Comparison of ENCODE assay signal across 26 mouse cellular contexts in genomic region chr9:102542540-102542939, GRCm38 (mm10). TPM values are rescaled to one million over a fixed set of nuclear protein-coding genes. Genes with fewer than 3 reads are reported as not detected.
DNase-seq lines count a peak whose midpoint lies in the region; ATAC-seq and TF ChIP-seq lines count a peak whose summit lies in the region.
"Had no signal": no experiment of that assay in that cellular context is flagged by ENCODE, and none has a peak within 500 bp of the region (broad histone marks: within the 10 kb centered on the region; RNA-seq: fewer than 3 reads in every experiment).

No protein-coding gene starts in this region.

- dilution Hi-C loops in CH12.LX (cut with MboI; ENCODE audit: extremely low pct_ligation_motif_present, extremely low pct_unique_long_range_greater_than_20kb, low sequenced_read_pairs) = no loop called here

- H3K4me2 ChIP-seq in hindbrain, embryonic 13.5 days = no peak overlapping the region
- H3K4me2 ChIP-seq in CH12.LX (ENCODE audit: insufficient read depth, low read depth, poor library complexity, severe bottlenecking) = no peak overlapping the region
- H3K4me2 ChIP-seq: forebrain, embryonic 13.5 days; heart, embryonic 15.5 days; lung, embryonic 14.5 days; neural tube, embryonic 13.5 days had no signal

- no peak for TF ChIP-seq RAD21 in CH12.LX (IDR thresholded peaks at IDR 0.05; ENCODE audit: low read depth, low read length)

- in situ Hi-C loops in CH12.LX (cut with MboI; ENCODE audit: low pct_ligation_motif_present, low pct_unique_long_range_greater_than_20kb, low sequenced_read_pairs) = loop anchor here (25.0 kb wide), 1 partner anchor 1230 kb away; no protein-coding TSS in a partner anchor

- H3K36me3 ChIP-seq in hindbrain, embryonic 10.5 days = no peaks in the 10 kb centered on the region
- no peaks in the 10 kb centered on the region for H3K36me3 ChIP-seq in hindbrain, embryonic 13.5 days
- no peaks in the 10 kb centered on the region for H3K36me3 ChIP-seq in CH12.LX (replicated peaks in 1 of 2; ENCODE audit: control insufficient read depth in 1 of 2, insufficient read depth in 1 of 2, low read length in 1 of 2)
- H3K36me3 ChIP-seq in limb, embryonic 10.5 days = no peaks in the 10 kb centered on the region
- H3K36me3 ChIP-seq: heart, embryonic 10.5 days; heart, embryonic 15.5 days; neural tube, embryonic 13.5 days had no signal

- intact Hi-C loops in heart, postnatal 14 days (cut with DNase I) = loop anchor here (10.0 kb wide), 2 partner anchors 278 to 1228 kb away; no protein-coding TSS in a partner anchor

- no peak for TF ChIP-seq POLR2A in CH12.LX (IDR thresholded peaks at IDR 0.05; ENCODE audit: low read depth, low read length)

- TF ChIP-seq EP300 in CH12.LX (IDR thresholded peaks at IDR 0.05; ENCODE audit: low read length) = no peak

- no peak for TF ChIP-seq CTCF in CH12.LX (conservative IDR thresholded peaks at IDR 0.05 in 1 of 2, IDR thresholded peaks at IDR 0.05 in 1 of 2; ENCODE audit: low read depth in 2 of 2, low read length in 2 of 2)

- no peaks in the 10 kb centered on the region for H3K9me3 ChIP-seq in hindbrain, embryonic 10.5 days
- no peaks in the 10 kb centered on the region for H3K9me3 ChIP-seq in hindbrain, embryonic 13.5 days
- peaks cover 21% of the 10 kb centered on the region for H3K9me3 ChIP-seq in CH12.LX (replicated peaks; ENCODE audit: low read length)
- H3K9me3 ChIP-seq in limb, embryonic 10.5 days (replicated peaks) = no peaks in the 10 kb centered on the region
- H3K9me3 ChIP-seq: forebrain, embryonic 13.5 days; heart, embryonic 10.5 days; heart, embryonic 15.5 days; neural tube, embryonic 13.5 days had no signal

- H3K9ac ChIP-seq in hindbrain, embryonic 13.5 days = no peak overlapping the region
- H3K9ac ChIP-seq in CH12.LX (ENCODE audit: insufficient read depth, low read depth) = no peak overlapping the region
- H3K9ac ChIP-seq: forebrain, embryonic 13.5 days; heart, embryonic 15.5 days; liver, embryonic 14.5 days; lung, embryonic 14.5 days; neural tube, embryonic 13.5 days had no signal

- no peak overlapping the region for H3K4me3 ChIP-seq in hindbrain, embryonic 10.5 days
- H3K4me3 ChIP-seq in hindbrain, embryonic 13.5 days = no peak overlapping the region
- no peak overlapping the region for H3K4me3 ChIP-seq in CH12.LX (replicated peaks in 1 of 3; ENCODE audit: low read depth in 2 of 3, low read length in 2 of 3, poor library complexity in 1 of 3)
- no peak overlapping the region for H3K4me3 ChIP-seq in limb, embryonic 10.5 days
- H3K4me3 ChIP-seq: forebrain, embryonic 13.5 days; heart, embryonic 10.5 days; heart, embryonic 15.5 days; neural tube, embryonic 13.5 days had no signal

- peaks cover 53% of the 10 kb centered on the region for H3K4me1 ChIP-seq in hindbrain, embryonic 10.5 days (replicated peaks)
- peaks cover 42% of the 10 kb centered on the region for H3K4me1 ChIP-seq in hindbrain, embryonic 13.5 days (replicated peaks)
- H3K4me1 ChIP-seq in CH12.LX (ENCODE audit: control insufficient read depth in 1 of 2, insufficient read depth in 2 of 2) = peaks cover 2 to 27% of the 10 kb centered on the region in 2 experiments; a peak in 3 of 4 replicates
- peaks cover 29% of the 10 kb centered on the region for H3K4me1 ChIP-seq in limb, embryonic 10.5 days

- no peak for ATAC-seq in hindbrain, embryonic 13.5 days (ENCODE audit: low FRiP score)
- ATAC-seq: forebrain, embryonic 13.5 days; intestine, postnatal 0 days; Patski had no signal

- WGBS in hindbrain, embryonic 10.5 days = 76% methylated on average over 8 of the region's 8 CpGs
- WGBS in hindbrain, embryonic 13.5 days = 69% methylated on average over 8 of the region's 8 CpGs
- 85% methylated on average over 8 of the region's 8 CpGs for WGBS in limb, embryonic 10.5 days

- H3K79me2 ChIP-seq in CH12.LX (replicated peaks; ENCODE audit: control insufficient read depth, extremely low read depth, insufficient read depth, poor library complexity, severe bottlenecking) = no peaks in the 10 kb centered on the region

- 0 out of 2 replicates have a peak overlapping the region, but pooled peaks have one; percentile 23 for H3K27ac ChIP-seq in hindbrain, embryonic 10.5 days
- no peak overlapping the region for H3K27ac ChIP-seq in hindbrain, embryonic 13.5 days
- no peak overlapping the region for H3K27ac ChIP-seq in CH12.LX (ENCODE audit: insufficient read depth, low read depth)
- H3K27ac ChIP-seq in limb, embryonic 10.5 days = 0 out of 2 replicates have a peak overlapping the region, but pooled peaks have one; percentile 19
- H3K27ac ChIP-seq: forebrain, embryonic 13.5 days; heart, embryonic 10.5 days; heart, embryonic 15.5 days; liver, embryonic 14.5 days; neural tube, embryonic 13.5 days had no signal

- peaks cover 50% of the 10 kb centered on the region for H3K27me3 ChIP-seq in hindbrain, embryonic 10.5 days (ENCODE audit: insufficient read depth, poor library complexity, severe bottlenecking)
- peaks cover 20% of the 10 kb centered on the region for H3K27me3 ChIP-seq in hindbrain, embryonic 13.5 days
- peaks cover 37% of the 10 kb centered on the region for H3K27me3 ChIP-seq in CH12.LX (replicated peaks)
- H3K27me3 ChIP-seq in limb, embryonic 10.5 days (ENCODE audit: low read depth, poor library complexity, severe bottlenecking) = peaks cover 91% of the 10 kb centered on the region

- DNase-seq in hindbrain, embryonic 10.5 days (ENCODE audit: low spot score) = no peak
- DNase-seq in CH12.LX (ENCODE audit: extremely low read depth) = peak; percentile 15
- DNase-seq in limb, embryonic 10.5 days (ENCODE audit: low spot score) = no peak
- DNase-seq in natural killer cell, adult 2 months (ENCODE audit: low spot score in 2 of 2) = peak; percentile 62 to 66
- no peak for DNase-seq in lung, adult 18-20 months
- no peak for DNase-seq in heart, postnatal 14 days
- DNase-seq: adrenal gland, postnatal 36 days; cerebellum, adult 18-20 months; gastrocnemius, postnatal 14 days; heart, postnatal 4 days; kidney, adult 9 months; kidney, postnatal 10 days; layer of hippocampus, postnatal 36 days; liver; lung, embryonic 14.5 days; midbrain, embryonic 14.5 days; thymus, postnatal 4 days had no signal

TF ChIP-seq in CH12.LX, 34 proteins besides CTCF, POLR2A, EP300 and RAD21:
- TF ChIP-seq ETS1 (conservative IDR thresholded peaks at IDR 0.05; ENCODE audit: low read depth, low read length) = peak; percentile 52; the same call in 1 of the 2 replicates
- TF ChIP-seq KAT2A (IDR thresholded peaks at IDR 0.05; ENCODE audit: insufficient replicate concordance, low read length) = no peak
- TF ChIP-seq MAX (IDR thresholded peaks at IDR 0.05; ENCODE audit: low read length) = peak; percentile 14; the same call in 1 of the 2 replicates

RNA-seq across cellular contexts. Expression of gene Ky, which starts 37.0 kb away (rescaled TPM):
- polyA plus RNA-seq in hindbrain, embryonic 10.5 days (2016; fragmentation: Nextera tagmentation; extraction: Ambion mirVana) = 0.50 and 0.60 TPM in 2 replicates
- polyA plus RNA-seq in hindbrain, embryonic 13.5 days (2015; fragmentation: Nextera tagmentation; extraction: Ambion mirVana) = 0.29 and 0.36 TPM in 2 replicates
- not detected in 2 replicates for total RNA-seq in CH12.LX (2012; rRNA removed)
- total RNA-seq in CH12.LX (2014; rRNA removed) = not detected in 2 replicates
- polyA plus RNA-seq in CH12.LX (2012; ENCODE audit: insufficient read length, low read depth) = not detected in 2 replicates
- polyA plus RNA-seq in limb, embryonic 10.5 days (2016; fragmentation: Nextera tagmentation; extraction: Ambion mirVana) = 0.03 and 0.06 TPM in 2 replicates
- 10 to 100 TPM; 29.2 to 32.2 TPM for total RNA-seq in heart, postnatal 14 days (2021)
- total RNA-seq: MEL had no signal
- polyA plus RNA-seq: liver, embryonic 14.5 days; Patski had no signal

Comparison
In these comparisons a context has a peak if more than half of its experiments do, and no peak if none do; other contexts are left out.
1. H3K27ac ChIP-seq: peak in hindbrain, embryonic 10.5 days (single experiment) and limb, embryonic 10.5 days (single experiment); none in hindbrain, embryonic 13.5 days (single experiment) and CH12.LX (single experiment).
2. DNase-seq: peak in CH12.LX (single experiment) and natural killer cell, adult 2 months (2 of 2); none in hindbrain, embryonic 10.5 days (single experiment), limb, embryonic 10.5 days (single experiment), lung, adult 18-20 months (0 of 2) and heart, postnatal 14 days (0 of 2).